Mouse (Mus musculus): ENCODE data around the gene Rasal2. TPM values are rescaled to one million over a fixed set of nuclear protein-coding genes. Genes with fewer than 3 reads are reported as not detected.

Gene Rasal2
- polyA plus RNA-seq, 1 experiment from 2014 or later = 8.6 TPM

- ATAC-seq (ENCODE audit: low FRiP score, low TSS enrichment) (no peak), DNase-seq (ENCODE audit: low spot score) (no peak)
- WGBS = 80% methylated on average over 5 of the region's 5 CpGs
- no peak overlapping the region for H3K27ac ChIP-seq (replicated peaks)
- H3K36me3 ChIP-seq (ENCODE audit: control insufficient read depth, insufficient read depth, low read length) = no peaks in the 10 kb centered on the region
- no peaks in the 10 kb centered on the region for H3K4me1 ChIP-seq (replicated peaks; ENCODE audit: control insufficient read depth, insufficient read depth)
- no peaks in the 10 kb centered on the region for H3K9me3 ChIP-seq (ENCODE audit: control insufficient read depth, low read length)
- no peaks in the 10 kb centered on the region for H3K27me3 ChIP-seq (ENCODE audit: control insufficient read depth, insufficient read depth, low read length)
- H3K4me2 ChIP-seq (replicated peaks; ENCODE audit: low read depth) = no peak overlapping the region
- H3K4me3 ChIP-seq (ENCODE audit: low read depth, low read length) = no peak overlapping the region
- no peak overlapping the region for H3K9ac ChIP-seq (ENCODE audit: low read length)
- TF ChIP-seq EP300 (optimal IDR thresholded peaks at IDR 0.05) = no peak
- no peak for TF ChIP-seq CTCF (IDR thresholded peaks at IDR 0.05; ENCODE audit: low read depth)
These were observed 44.1 kb downstream of the Rasal2 start for GRCm38 (mm10) chr1:157368316-157368715.

GRCm38 (mm10) chr1:157346661-157347060, 65.7 kb downstream of the Rasal2 start:
- Histone ChIP-seq H3K4me3 (ENCODE audit: low read depth, low read length) (no peak overlapping the region), H3K9ac (ENCODE audit: low read length) (no peak overlapping the region), H3K27ac (replicated peaks) (no peak overlapping the region), H3K4me2 (replicated peaks; ENCODE audit: low read depth) (no peak overlapping the region), H3K27me3 (ENCODE audit: control insufficient read depth, insufficient read depth, low read length) (no peaks in the 10 kb centered on the region), H3K4me1 (replicated peaks; ENCODE audit: control insufficient read depth, insufficient read depth) (no peaks in the 10 kb centered on the region), H3K36me3 (ENCODE audit: control insufficient read depth, insufficient read depth, low read length) (no peaks in the 10 kb centered on the region), H3K9me3 (ENCODE audit: control insufficient read depth, low read length) (no peaks in the 10 kb centered on the region)
- DNase-seq (ENCODE audit: low spot score) (no peak), ATAC-seq (ENCODE audit: low FRiP score, low TSS enrichment) (no peak)
- no peak for TF ChIP-seq CTCF (IDR thresholded peaks at IDR 0.05; ENCODE audit: low read depth)
- no peak for TF ChIP-seq EP300 (optimal IDR thresholded peaks at IDR 0.05)
- 81% methylated on average over 1 of the region's 1 CpGs for WGBS

GRCm38 (mm10) chr1:157343519-157343918, 68.9 kb downstream of the Rasal2 start:
- DNase-seq (ENCODE audit: low spot score) (no peak), ATAC-seq (ENCODE audit: low FRiP score, low TSS enrichment) (no peak)
- H3K27ac ChIP-seq (replicated peaks) = no peak overlapping the region
- no peaks in the 10 kb centered on the region for H3K9me3 ChIP-seq (ENCODE audit: control insufficient read depth, low read length)
- H3K9ac ChIP-seq (ENCODE audit: low read length) = no peak overlapping the region
- H3K4me1 ChIP-seq (replicated peaks; ENCODE audit: control insufficient read depth, insufficient read depth) = no peaks in the 10 kb centered on the region
- no peaks in the 10 kb centered on the region for H3K36me3 ChIP-seq (ENCODE audit: control insufficient read depth, insufficient read depth, low read length)
- no peaks in the 10 kb centered on the region for H3K27me3 ChIP-seq (ENCODE audit: control insufficient read depth, insufficient read depth, low read length)
- TF ChIP-seq CTCF (IDR thresholded peaks at IDR 0.05; ENCODE audit: low read depth) = no peak
- no peak for TF ChIP-seq EP300 (optimal IDR thresholded peaks at IDR 0.05)
- H3K4me3 ChIP-seq (ENCODE audit: low read depth, low read length) = no peak overlapping the region
- no peak overlapping the region for H3K4me2 ChIP-seq (replicated peaks; ENCODE audit: low read depth)

GRCm38 (mm10) chr1:157334834-157335233, 77.6 kb downstream of the Rasal2 start:
- Histone ChIP-seq H3K27ac (replicated peaks) (no peak overlapping the region), H3K27me3 (ENCODE audit: control insufficient read depth, insufficient read depth, low read length) (no peaks in the 10 kb centered on the region), H3K36me3 (ENCODE audit: control insufficient read depth, insufficient read depth, low read length) (no peaks in the 10 kb centered on the region), H3K9ac (ENCODE audit: low read length) (no peak overlapping the region), H3K4me1 (replicated peaks; ENCODE audit: control insufficient read depth, insufficient read depth) (no peaks in the 10 kb centered on the region), H3K4me3 (ENCODE audit: low read depth, low read length) (no peak overlapping the region), H3K4me2 (replicated peaks; ENCODE audit: low read depth) (no peak overlapping the region), H3K9me3 (ENCODE audit: control insufficient read depth, low read length) (no peaks in the 10 kb centered on the region)
- ATAC-seq (ENCODE audit: low FRiP score, low TSS enrichment) = no peak
- WGBS = 58% methylated on average over 3 of the region's 3 CpGs
- TF ChIP-seq CTCF (IDR thresholded peaks at IDR 0.05; ENCODE audit: low read depth) (no peak), EP300 (optimal IDR thresholded peaks at IDR 0.05) (no peak)
- no peak for DNase-seq (ENCODE audit: low spot score)

- H3K4me2 ChIP-seq (replicated peaks; ENCODE audit: low read depth) = no peak overlapping the region
- no peaks in the 10 kb centered on the region for H3K36me3 ChIP-seq (ENCODE audit: control insufficient read depth, insufficient read depth, low read length)
- no peaks in the 10 kb centered on the region for H3K27me3 ChIP-seq (ENCODE audit: control insufficient read depth, insufficient read depth, low read length)
- ATAC-seq (ENCODE audit: low FRiP score, low TSS enrichment) = no peak
- no peak overlapping the region for H3K27ac ChIP-seq (replicated peaks)
- no peaks in the 10 kb centered on the region for H3K9me3 ChIP-seq (ENCODE audit: control insufficient read depth, low read length)
- TF ChIP-seq EP300 (optimal IDR thresholded peaks at IDR 0.05) (no peak), CTCF (IDR thresholded peaks at IDR 0.05; ENCODE audit: low read depth) (no peak)
- H3K4me1 ChIP-seq (replicated peaks; ENCODE audit: control insufficient read depth, insufficient read depth) = no peaks in the 10 kb centered on the region
- DNase-seq (ENCODE audit: low spot score) = no peak
- no peak overlapping the region for H3K4me3 ChIP-seq (ENCODE audit: low read depth, low read length)
- no peak overlapping the region for H3K9ac ChIP-seq (ENCODE audit: low read length)
These were observed 84.3 kb downstream of the Rasal2 start for GRCm38 (mm10) chr1:157328068-157328467.

GRCm38 (mm10) chr1:157323091-157323490, 89.3 kb downstream of the Rasal2 start:
- H3K9me3 ChIP-seq (ENCODE audit: control insufficient read depth, low read length) = no peaks in the 10 kb centered on the region
- DNase-seq (ENCODE audit: low spot score) = no peak
- H3K36me3 ChIP-seq (ENCODE audit: control insufficient read depth, insufficient read depth, low read length) = no peaks in the 10 kb centered on the region
- H3K4me2 ChIP-seq (replicated peaks; ENCODE audit: low read depth) = no peak overlapping the region
- no peaks in the 10 kb centered on the region for H3K27me3 ChIP-seq (ENCODE audit: control insufficient read depth, insufficient read depth, low read length)
- H3K9ac ChIP-seq (ENCODE audit: low read length) = no peak overlapping the region
- no peak for ATAC-seq (ENCODE audit: low FRiP score, low TSS enrichment)
- WGBS = 89% methylated on average over 1 of the region's 1 CpGs
- no peak overlapping the region for H3K27ac ChIP-seq (replicated peaks)
- TF ChIP-seq CTCF (IDR thresholded peaks at IDR 0.05; ENCODE audit: low read depth) (no peak), EP300 (optimal IDR thresholded peaks at IDR 0.05) (no peak)
- no peaks in the 10 kb centered on the region for H3K4me1 ChIP-seq (replicated peaks; ENCODE audit: control insufficient read depth, insufficient read depth)
- no peak overlapping the region for H3K4me3 ChIP-seq (ENCODE audit: low read depth, low read length)

Data from stomach, postnatal 0 days (tissue).